Mouse (Mus musculus): Measurements from ENCODE around the gene Fbxo17. TPM values are rescaled to one million over a fixed set of nuclear protein-coding genes. Genes with fewer than 3 reads are reported as not detected.
"Not testable (repeated sequence)": the region's sequence is repeated elsewhere in the genome, so short reads cannot be mapped to it uniquely, and the experiment has no call there.

Fbxo17 gene
- polyA plus RNA-seq (2012; rRNA removed) = 5.0 and 6.2 TPM in 2 replicates

DNA sequence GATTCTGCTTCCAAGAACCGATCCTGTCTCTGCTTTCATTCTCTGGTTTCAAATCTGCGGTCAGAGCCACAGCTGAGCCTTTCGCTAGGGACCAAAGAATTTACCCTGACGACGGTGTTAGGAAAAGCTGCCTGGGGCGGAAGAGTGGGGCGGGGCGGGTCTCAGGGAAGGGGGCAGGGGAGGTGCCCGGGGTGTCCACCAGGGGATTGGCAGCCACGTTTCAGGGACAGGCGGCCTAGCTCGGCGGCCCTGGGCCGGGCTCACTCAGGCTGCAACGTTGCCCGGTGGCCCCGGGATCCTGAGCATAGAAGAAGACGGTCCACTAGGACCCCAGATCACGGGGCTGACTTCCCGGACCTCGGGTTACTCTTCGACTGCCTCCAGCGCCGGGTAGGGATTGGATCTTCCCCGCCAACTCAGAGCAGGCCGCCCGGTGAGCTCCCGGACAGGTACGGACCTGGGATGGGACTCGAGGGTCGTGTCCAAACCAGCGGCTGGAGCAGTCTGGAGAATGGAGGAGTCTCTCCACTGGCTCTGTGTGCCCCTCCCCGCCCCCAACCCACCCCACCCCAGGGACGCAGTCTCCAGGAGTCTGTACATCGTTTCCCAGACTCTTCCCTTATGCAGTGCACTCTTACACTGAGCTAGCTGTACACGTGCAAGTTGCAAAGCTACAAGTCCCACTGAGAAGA, at the start of gene Fbxo17:
Gene Fbxo17 (plus strand): TSS at position 215 of the 692 bp plus-strand sequence.
- H3K4me1 ChIP-seq (replicated peaks; ENCODE audit: control insufficient read depth, insufficient read depth, low read length) = peaks cover 18% of the 10 kb centered on the region
- no peaks in the 10 kb centered on the region for H3K36me3 ChIP-seq (ENCODE audit: control insufficient read depth, insufficient read depth, low read length)
- no peaks in the 10 kb centered on the region for H3K27me3 ChIP-seq (ENCODE audit: control insufficient read depth, insufficient read depth, low read length)
- 10% methylated on average over 36 of the region's 36 CpGs for WGBS
- TF ChIP-seq POLR2A (IDR thresholded peaks at IDR 0.05; ENCODE audit: control insufficient read depth, extremely low read depth, insufficient read depth, low read length, poor library complexity) (no peak), CTCF (IDR thresholded peaks at IDR 0.05; ENCODE audit: borderline replicate concordance, control insufficient read depth, extremely low read depth, insufficient read depth, low read length, poor library complexity) (0 out of 2 replicates have a peak, but pooled peaks have one; percentile 39)
- peak within 1 kb of the TSS; percentile 47 for H3K4me3 ChIP-seq (ENCODE audit: control insufficient read depth, insufficient read depth, low read length)
- no peak within 1 kb of the TSS for H3K27ac ChIP-seq (ENCODE audit: control insufficient read depth, insufficient read depth, low read length)
- DNase-seq = peak; percentile 56

DNA sequence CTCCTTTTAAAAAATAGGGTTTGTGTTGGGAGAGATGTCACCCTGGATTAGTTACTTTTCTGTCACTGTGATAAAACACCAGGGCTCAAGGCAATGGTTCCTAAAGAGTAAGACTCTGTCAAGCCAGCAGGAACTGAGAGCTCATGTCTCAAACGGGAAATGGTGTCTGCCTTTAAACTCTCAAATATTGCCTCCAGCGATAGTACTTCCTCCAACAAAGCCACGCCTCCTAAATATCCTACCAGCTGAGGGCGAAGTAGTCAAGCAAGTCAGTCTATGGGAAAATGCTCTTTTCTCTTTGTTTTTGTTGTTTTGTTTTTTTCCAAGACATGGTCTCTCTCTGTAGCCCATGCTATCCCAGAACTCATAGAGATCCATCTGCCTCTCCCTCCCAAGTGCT, 45.4 kb upstream of the Fbxo17 start:
- peak; percentile 53 for DNase-seq
- H3K27me3 ChIP-seq (ENCODE audit: control insufficient read depth, insufficient read depth, low read length) = no peaks in the 10 kb centered on the region
- H3K4me3 ChIP-seq (ENCODE audit: control insufficient read depth, insufficient read depth, low read length) = no peak overlapping the region
- no peaks in the 10 kb centered on the region for H3K36me3 ChIP-seq (ENCODE audit: control insufficient read depth, insufficient read depth, low read length)
- 6% methylated on average over 4 of the region's 4 CpGs for WGBS
- TF ChIP-seq POLR2A (IDR thresholded peaks at IDR 0.05; ENCODE audit: control insufficient read depth, extremely low read depth, insufficient read depth, low read length, poor library complexity) = no peak
- TF ChIP-seq CTCF (IDR thresholded peaks at IDR 0.05; ENCODE audit: borderline replicate concordance, control insufficient read depth, extremely low read depth, insufficient read depth, low read length, poor library complexity) = no peak
- peak overlapping the region; percentile 65 for H3K27ac ChIP-seq (ENCODE audit: control insufficient read depth, insufficient read depth, low read length)
- H3K4me1 ChIP-seq (replicated peaks; ENCODE audit: control insufficient read depth, insufficient read depth, low read length) = peaks cover 18% of the 10 kb centered on the region

DNA sequence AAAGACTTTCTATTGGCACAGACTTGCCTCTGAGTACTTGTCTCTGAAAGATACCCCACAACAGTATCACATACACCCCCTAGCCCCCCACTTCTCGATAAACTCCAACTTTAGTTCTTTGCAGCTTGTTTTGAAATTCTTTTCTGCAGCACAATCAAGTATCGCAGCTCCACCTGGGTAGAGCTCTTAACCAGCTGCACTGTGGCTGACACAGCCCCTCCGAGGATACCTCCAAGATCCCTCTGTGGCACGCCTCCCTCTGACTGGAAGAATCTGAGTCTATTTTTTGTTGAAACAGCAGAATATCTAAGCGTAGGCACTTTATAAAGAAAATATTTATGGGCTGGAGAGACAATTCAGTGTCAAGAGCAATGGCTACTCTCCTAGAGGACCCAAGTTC, 44.3 kb upstream of the Fbxo17 start:
- TF ChIP-seq CTCF (IDR thresholded peaks at IDR 0.05; ENCODE audit: borderline replicate concordance, control insufficient read depth, extremely low read depth, insufficient read depth, low read length, poor library complexity) (no peak), POLR2A (IDR thresholded peaks at IDR 0.05; ENCODE audit: control insufficient read depth, extremely low read depth, insufficient read depth, low read length, poor library complexity) (no peak)
- Histone ChIP-seq H3K36me3 (ENCODE audit: control insufficient read depth, insufficient read depth, low read length) (no peaks in the 10 kb centered on the region), H3K4me3 (ENCODE audit: control insufficient read depth, insufficient read depth, low read length) (no peak overlapping the region), H3K27me3 (ENCODE audit: control insufficient read depth, insufficient read depth, low read length) (no peaks in the 10 kb centered on the region), H3K27ac (ENCODE audit: control insufficient read depth, insufficient read depth, low read length) (peak overlapping the region; percentile 73), H3K4me1 (replicated peaks; ENCODE audit: control insufficient read depth, insufficient read depth, low read length) (peaks cover 22% of the 10 kb centered on the region)
- 77% methylated on average over 5 of the region's 5 CpGs for WGBS
- DNase-seq = no peak

DNA sequence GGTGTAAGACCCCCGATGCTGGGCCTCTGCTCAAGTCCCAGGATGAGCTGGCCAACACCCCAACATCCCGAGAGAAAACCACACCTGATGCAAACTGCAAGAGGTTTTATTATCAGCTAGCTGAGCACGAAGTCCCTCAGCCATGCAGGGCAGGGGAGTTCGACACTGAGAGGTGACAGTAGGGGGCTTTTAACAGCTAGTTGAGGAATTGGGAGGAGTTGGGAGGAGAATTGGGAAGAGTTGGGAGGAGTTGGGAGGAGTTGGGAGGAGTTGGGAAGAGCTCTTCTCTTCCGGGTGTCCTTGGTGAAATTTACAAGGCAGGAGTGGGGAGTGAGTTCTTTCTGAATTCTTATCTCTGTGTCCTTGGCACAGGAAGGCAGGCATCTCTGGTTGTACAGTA, 43.8 kb upstream of the Fbxo17 start:
- Histone ChIP-seq H3K4me1 (replicated peaks; ENCODE audit: control insufficient read depth, insufficient read depth, low read length) (peaks cover 26% of the 10 kb centered on the region), H3K27ac (ENCODE audit: control insufficient read depth, insufficient read depth, low read length) (peak overlapping the region; percentile 73; the same call in 1 of the 2 replicates)
- DNase-seq; H3K36me3 ChIP-seq (ENCODE audit: control insufficient read depth, insufficient read depth, low read length); H3K27me3 ChIP-seq (ENCODE audit: control insufficient read depth, insufficient read depth, low read length); H3K4me3 ChIP-seq (ENCODE audit: control insufficient read depth, insufficient read depth, low read length): not testable (repeated sequence)
- 90% methylated on average over 5 of the region's 5 CpGs for WGBS

DNA sequence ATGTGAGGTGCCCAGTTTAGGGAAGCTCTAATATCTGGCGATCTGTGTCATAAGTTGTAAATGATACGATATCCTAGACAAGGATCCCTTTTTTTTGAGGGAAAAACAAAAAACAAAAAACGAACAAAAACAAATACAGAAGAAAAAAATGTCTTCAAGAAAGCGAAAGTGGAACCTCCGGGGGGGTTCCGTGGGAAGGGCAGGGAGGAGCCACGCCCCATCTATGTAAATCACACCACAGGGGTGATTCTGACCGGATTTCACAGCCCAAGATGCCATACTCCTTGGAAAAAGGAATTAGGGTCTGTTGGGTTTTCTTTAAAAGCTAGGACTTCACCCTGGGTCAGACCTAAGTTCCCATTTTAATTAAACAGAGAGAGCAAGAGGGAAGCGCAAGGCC, 41.6 kb upstream of the Fbxo17 start:
- Histone ChIP-seq H3K27ac (ENCODE audit: control insufficient read depth, insufficient read depth, low read length) (peak overlapping the region; percentile 1; the same call in 1 of the 2 replicates), H3K4me1 (replicated peaks; ENCODE audit: control insufficient read depth, insufficient read depth, low read length) (peaks cover 24% of the 10 kb centered on the region), H3K27me3 (ENCODE audit: control insufficient read depth, insufficient read depth, low read length) (no peaks in the 10 kb centered on the region), H3K4me3 (ENCODE audit: control insufficient read depth, insufficient read depth, low read length) (no peak overlapping the region), H3K36me3 (ENCODE audit: control insufficient read depth, insufficient read depth, low read length) (no peaks in the 10 kb centered on the region)
- no peak for DNase-seq
- no peak for TF ChIP-seq CTCF (IDR thresholded peaks at IDR 0.05; ENCODE audit: borderline replicate concordance, control insufficient read depth, extremely low read depth, insufficient read depth, low read length, poor library complexity)
- no peak for TF ChIP-seq POLR2A (IDR thresholded peaks at IDR 0.05; ENCODE audit: control insufficient read depth, extremely low read depth, insufficient read depth, low read length, poor library complexity)
- WGBS = 64% methylated on average over 9 of the region's 9 CpGs

DNA sequence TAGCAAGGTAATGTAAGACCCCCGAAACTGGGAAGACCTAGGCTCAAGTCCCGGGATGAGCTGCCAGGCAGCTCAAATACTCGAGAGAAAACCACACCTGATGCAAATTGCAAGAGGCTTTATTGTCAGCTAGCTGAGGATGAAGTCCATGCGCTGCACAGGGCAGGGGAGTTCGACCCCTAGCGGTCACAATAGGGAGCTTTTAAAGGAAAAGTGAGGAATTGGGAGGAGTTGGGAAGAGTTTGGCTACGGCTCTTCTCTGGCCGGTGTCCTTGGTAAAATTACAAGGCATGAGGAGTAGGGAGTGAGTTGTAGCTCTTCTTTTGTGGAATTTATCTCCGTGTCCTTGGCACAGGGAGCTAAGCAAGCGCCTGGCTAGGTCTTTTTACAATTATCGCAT, 40.9 kb upstream of the Fbxo17 start:
- H3K36me3 ChIP-seq (ENCODE audit: control insufficient read depth, insufficient read depth, low read length) = no peaks in the 10 kb centered on the region
- no peaks in the 10 kb centered on the region for H3K27me3 ChIP-seq (ENCODE audit: control insufficient read depth, insufficient read depth, low read length)
- no peak overlapping the region for H3K4me3 ChIP-seq (ENCODE audit: control insufficient read depth, insufficient read depth, low read length)
- H3K4me1 ChIP-seq (replicated peaks; ENCODE audit: control insufficient read depth, insufficient read depth, low read length) = peaks cover 24% of the 10 kb centered on the region
- 72% methylated on average over 11 of the region's 11 CpGs for WGBS
- DNase-seq = no peak
- peak overlapping the region; percentile 1; the same call in 1 of the 2 replicates for H3K27ac ChIP-seq (ENCODE audit: control insufficient read depth, insufficient read depth, low read length)
- TF ChIP-seq POLR2A (IDR thresholded peaks at IDR 0.05; ENCODE audit: control insufficient read depth, extremely low read depth, insufficient read depth, low read length, poor library complexity) = no peak
